Mouse (Mus musculus): ENCODE measurements around the gene Slc38a1. TPM values are rescaled to one million over a fixed set of nuclear protein-coding genes. Genes with fewer than 3 reads are reported as not detected.

Slc38a1 gene
- polyA plus RNA-seq, 1 experiment from 2014 or later: 36.4 TPM

GRCm38 (mm10) chr15:96543181-96543828 lies 99.4 kb downstream of the Slc38a1 start:
- Histone ChIP-seq H3K79me2 (ENCODE audit: inconsistent target) (no peaks in the 10 kb centered on the region), H3K27ac (no peak overlapping the region), H3K36me3 (ENCODE audit: inconsistent target) (no peaks in the 10 kb centered on the region), H3K4me3 (ENCODE audit: inconsistent target) (peak overlapping the region; percentile 33)
- 2% methylated on average over 21 of the region's 24 CpGs for WGBS (ENCODE audit: missing documents)

DNA sequence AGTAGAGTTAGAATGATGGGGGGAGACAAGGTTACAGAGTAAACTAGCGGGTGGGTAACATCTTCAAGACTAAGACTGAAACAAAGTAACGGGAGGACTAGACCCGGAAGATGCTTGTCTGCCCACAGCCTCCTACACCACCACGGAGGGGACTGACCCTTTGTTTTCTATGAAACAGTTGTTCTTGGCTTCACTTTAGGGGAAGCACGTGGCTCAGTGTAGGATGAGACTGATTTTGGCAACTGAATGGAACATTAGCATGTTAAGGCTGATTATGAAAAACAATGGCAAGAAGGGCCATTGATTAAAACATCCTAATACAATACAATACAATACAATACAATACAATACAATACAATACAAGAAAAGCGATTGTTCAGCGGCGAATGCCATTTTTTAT lies 100.6 kb downstream of the Slc38a1 start:
- H3K79me2 ChIP-seq (ENCODE audit: inconsistent target): no peaks in the 10 kb centered on the region
- no peaks in the 10 kb centered on the region for H3K36me3 ChIP-seq (ENCODE audit: inconsistent target)
- 91% methylated on average over 8 of the region's 8 CpGs for WGBS (ENCODE audit: missing documents)
- H3K27ac ChIP-seq: no peak overlapping the region
- H3K4me3 ChIP-seq (ENCODE audit: inconsistent target): no peak overlapping the region

DNA sequence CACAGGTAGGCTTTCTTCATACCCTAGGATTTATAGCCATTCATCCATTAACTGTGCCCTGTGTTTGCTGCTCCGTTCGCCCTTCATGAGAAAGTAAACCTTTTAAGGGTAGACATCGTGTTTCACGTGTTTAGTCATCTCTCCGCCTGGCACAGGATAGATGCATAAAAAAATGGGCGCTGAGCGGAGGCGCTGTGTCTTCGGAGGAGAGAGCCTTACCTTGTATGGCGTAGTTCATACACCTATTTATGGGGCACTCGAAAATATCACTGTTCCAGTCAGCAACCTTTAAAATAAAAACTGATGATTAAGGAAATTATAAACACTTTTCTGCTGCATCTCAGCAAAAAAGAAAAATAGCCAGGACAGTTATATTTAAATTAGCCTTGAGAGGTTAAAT lies 105.4 kb downstream of the Slc38a1 start:
- H3K27ac ChIP-seq: no peak overlapping the region
- no peaks in the 10 kb centered on the region for H3K36me3 ChIP-seq (ENCODE audit: inconsistent target)
- H3K4me3 ChIP-seq (ENCODE audit: inconsistent target): no peak overlapping the region
- WGBS (ENCODE audit: missing documents): 95% methylated on average over 11 of the region's 11 CpGs
- no peaks in the 10 kb centered on the region for H3K79me2 ChIP-seq (ENCODE audit: inconsistent target)

GRCm38 (mm10) chr15:96536412-96536811 lies 106.3 kb downstream of the Slc38a1 start:
- 97% methylated on average over 5 of the region's 7 CpGs for WGBS (ENCODE audit: missing documents)
- Histone ChIP-seq H3K79me2 (ENCODE audit: inconsistent target) (no peaks in the 10 kb centered on the region), H3K4me3 (ENCODE audit: inconsistent target) (no peak overlapping the region), H3K36me3 (ENCODE audit: inconsistent target) (no peaks in the 10 kb centered on the region), H3K27ac (no peak overlapping the region)

DNA sequence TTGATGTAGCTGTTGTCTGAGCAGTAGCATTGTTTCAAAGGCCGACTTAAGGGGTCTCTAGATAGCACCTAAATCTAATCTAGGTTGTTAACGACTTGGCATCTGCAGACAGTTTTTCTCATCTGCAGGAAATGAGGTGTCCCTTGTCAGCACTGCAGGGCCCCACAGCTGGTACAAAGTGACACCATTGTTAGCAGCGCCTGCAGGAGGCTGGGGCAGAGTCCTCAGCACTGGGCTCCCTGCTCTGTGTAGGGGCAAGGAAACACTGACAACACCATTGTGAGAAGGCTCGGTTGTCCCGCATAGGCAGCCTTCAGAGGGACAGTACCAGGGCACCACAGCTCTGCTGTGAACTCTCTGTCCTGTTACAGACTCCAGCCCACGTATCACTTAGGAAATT lies 115.0 kb downstream of the Slc38a1 start:
- H3K36me3 ChIP-seq (ENCODE audit: inconsistent target): no peaks in the 10 kb centered on the region
- H3K27ac ChIP-seq: no peak overlapping the region
- no peaks in the 10 kb centered on the region for H3K79me2 ChIP-seq (ENCODE audit: inconsistent target)
- H3K4me3 ChIP-seq (ENCODE audit: inconsistent target): no peak overlapping the region
- 65% methylated on average over 6 of the region's 6 CpGs for WGBS (ENCODE audit: missing documents)

DNA sequence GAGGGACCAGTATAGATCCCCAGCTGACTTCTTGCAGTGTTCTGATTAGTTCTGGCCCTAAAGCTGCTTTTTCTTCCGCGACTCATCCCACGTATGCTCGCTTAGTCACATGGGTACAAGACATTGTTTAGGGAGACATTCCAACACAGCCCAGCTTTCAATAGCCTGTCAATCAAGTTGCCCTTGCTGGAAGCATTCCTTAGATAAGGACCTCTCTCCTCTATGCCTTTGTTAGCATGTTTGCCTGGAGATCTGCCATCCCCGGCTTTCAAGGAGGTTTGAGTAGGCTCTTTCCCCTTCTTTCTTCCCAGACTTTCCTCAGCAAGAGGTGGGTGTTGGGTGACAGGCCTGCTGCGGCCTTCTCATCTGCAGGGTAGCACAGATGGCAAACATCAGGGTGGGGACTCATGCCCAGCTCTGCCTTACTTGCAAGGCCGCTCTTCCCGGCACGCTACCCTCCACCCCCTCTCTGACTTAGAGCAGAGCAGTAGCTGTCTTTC lies 118.4 kb downstream of the Slc38a1 start:
- 99% methylated on average over 9 of the region's 9 CpGs for WGBS (ENCODE audit: missing documents)
- no peaks in the 10 kb centered on the region for H3K79me2 ChIP-seq (ENCODE audit: inconsistent target)
- no peak overlapping the region for H3K4me3 ChIP-seq (ENCODE audit: inconsistent target)
- no peaks in the 10 kb centered on the region for H3K36me3 ChIP-seq (ENCODE audit: inconsistent target)
- H3K27ac ChIP-seq: no peak overlapping the region

Other genes starting within 250 kb of the Slc38a1 start
- 46.8 to 54.9 TPM (median 51.0 TPM) in 3 replicates for gene Scaf11, start 182.1 kb downstream of the Slc38a1 start, polyA plus RNA-seq (2018)
- 7.9 to 34.0 TPM (median 16.4 TPM) in 3 replicates for gene Slc38a2, start 56.8 kb upstream of the Slc38a1 start, polyA plus RNA-seq (2018)